Mouse (Mus musculus): ENCODE measurements around the gene Orc5.

Orc5 gene

GRCm38 (mm10) chr5:22550033-22550551 is at the start of gene Orc5:
Gene Orc5 (minus strand): TSS chr5:22550429.
- peak; percentile 89 for DNase-seq (ENCODE audit: extremely low read depth, low read depth)

GRCm38 (mm10) chr5:22596981-22597380 is 46.8 kb upstream of the Orc5 start:
- DNase-seq (ENCODE audit: extremely low read depth, low read depth), result no peak

- DNase-seq (ENCODE audit: extremely low read depth, low read depth), result no peak
Observed at GRCm38 (mm10) chr5:22589370-22589966, 39.2 kb upstream of the Orc5 start.

GRCm38 (mm10) chr5:22587492-22587891 is 37.3 kb upstream of the Orc5 start:
- no peak for DNase-seq (ENCODE audit: extremely low read depth, low read depth)

- DNase-seq (ENCODE audit: extremely low read depth, low read depth), result no peak
Observed at GRCm38 (mm10) chr5:22584556-22584955, 34.3 kb upstream of the Orc5 start.

- no peak for DNase-seq (ENCODE audit: extremely low read depth, low read depth)
Observed at GRCm38 (mm10) chr5:22578011-22578410, 27.8 kb upstream of the Orc5 start.

- DNase-seq (ENCODE audit: extremely low read depth, low read depth), result no peak
Observed at GRCm38 (mm10) chr5:22574751-22575150, 24.5 kb upstream of the Orc5 start.

GRCm38 (mm10) chr5:22574161-22574560 is 23.9 kb upstream of the Orc5 start:
- no peak for DNase-seq (ENCODE audit: extremely low read depth, low read depth)

- no peak for DNase-seq (ENCODE audit: extremely low read depth, low read depth)
Observed at GRCm38 (mm10) chr5:22573696-22574095, 23.5 kb upstream of the Orc5 start.

- no peak for DNase-seq (ENCODE audit: extremely low read depth, low read depth)
Observed at GRCm38 (mm10) chr5:22572881-22573280, 22.7 kb upstream of the Orc5 start.

- DNase-seq (ENCODE audit: extremely low read depth, low read depth), result no peak
Observed at GRCm38 (mm10) chr5:22572456-22572855, 22.2 kb upstream of the Orc5 start.

- DNase-seq (ENCODE audit: extremely low read depth, low read depth), result no peak
Observed at GRCm38 (mm10) chr5:22565708-22566107, 15.5 kb upstream of the Orc5 start.

GRCm38 (mm10) chr5:22559801-22560200 is 9.6 kb upstream of the Orc5 start:
- DNase-seq (ENCODE audit: extremely low read depth, low read depth), result no peak

GRCm38 (mm10) chr5:22557491-22558113 is 7.4 kb upstream of the Orc5 start:
- no peak for DNase-seq (ENCODE audit: extremely low read depth, low read depth)

GRCm38 (mm10) chr5:22556713-22557112 is 6.5 kb upstream of the Orc5 start:
- no peak for DNase-seq (ENCODE audit: extremely low read depth, low read depth)

GRCm38 (mm10) chr5:22552233-22552765 is 2.1 kb upstream of the Orc5 start:
- DNase-seq (ENCODE audit: extremely low read depth, low read depth), result no peak

GRCm38 (mm10) chr5:22549366-22550032 is 730 bp downstream of the Orc5 start:
- peak; percentile 65 for DNase-seq (ENCODE audit: extremely low read depth, low read depth)

GRCm38 (mm10) chr5:22548556-22549161 is 1.6 kb downstream of the Orc5 start:
- no peak for DNase-seq (ENCODE audit: extremely low read depth, low read depth)

GRCm38 (mm10) chr5:22546536-22546935 is 3.7 kb downstream of the Orc5 start:
- DNase-seq (ENCODE audit: extremely low read depth, low read depth), result no peak

GRCm38 (mm10) chr5:22545305-22545704 is 4.9 kb downstream of the Orc5 start:
- no peak for DNase-seq (ENCODE audit: extremely low read depth, low read depth)

GRCm38 (mm10) chr5:22542676-22543075 is 7.6 kb downstream of the Orc5 start:
- DNase-seq (ENCODE audit: extremely low read depth, low read depth), result no peak
